Mouse (Mus musculus): ENCODE data around the gene Ccdc85c.

The Ccdc85c gene

DNA sequence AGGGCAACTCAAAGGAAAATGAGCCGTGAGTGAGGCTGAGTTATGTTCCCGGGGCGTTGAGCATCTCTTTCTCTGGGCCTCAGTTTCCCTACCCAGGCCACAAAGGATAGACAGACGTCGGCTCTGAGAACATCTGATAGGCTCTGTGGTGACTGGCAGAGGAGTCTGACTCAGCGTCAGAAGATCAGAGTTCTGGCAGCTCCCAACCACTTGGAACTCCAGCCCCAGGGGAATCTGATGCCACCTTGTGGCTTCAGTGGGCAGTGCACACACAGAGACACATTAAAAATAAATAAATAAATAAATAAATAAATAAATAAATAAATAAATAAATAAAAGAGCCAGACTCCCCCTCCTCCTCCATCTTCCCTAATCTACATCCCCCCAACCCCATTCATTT, 21.8 kb upstream of the Ccdc85c start:
- DNase-seq (ENCODE audit: low read depth, low spot score), result no peak

DNA sequence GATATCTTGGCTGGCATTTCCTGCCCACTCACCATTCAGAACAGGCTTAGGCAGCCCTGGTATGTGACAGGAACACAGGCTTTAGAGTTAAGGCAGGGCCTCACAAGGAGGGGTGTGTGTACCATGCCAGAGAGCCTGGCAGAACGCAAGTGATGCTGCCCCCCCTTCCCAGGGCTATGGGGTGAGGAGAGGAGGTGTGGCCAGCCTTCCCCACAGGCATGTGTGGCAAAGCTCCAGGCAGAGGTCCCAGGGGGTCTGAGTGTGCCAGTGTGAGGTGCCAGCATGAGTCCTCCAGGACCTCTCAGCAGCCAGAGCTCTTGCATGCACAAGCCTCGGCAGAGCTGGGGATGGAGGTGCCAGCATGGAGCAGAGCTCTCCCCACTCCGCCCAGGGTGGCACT, 19.4 kb upstream of the Ccdc85c start:
- DNase-seq (ENCODE audit: low read depth, low spot score), result no peak

DNA sequence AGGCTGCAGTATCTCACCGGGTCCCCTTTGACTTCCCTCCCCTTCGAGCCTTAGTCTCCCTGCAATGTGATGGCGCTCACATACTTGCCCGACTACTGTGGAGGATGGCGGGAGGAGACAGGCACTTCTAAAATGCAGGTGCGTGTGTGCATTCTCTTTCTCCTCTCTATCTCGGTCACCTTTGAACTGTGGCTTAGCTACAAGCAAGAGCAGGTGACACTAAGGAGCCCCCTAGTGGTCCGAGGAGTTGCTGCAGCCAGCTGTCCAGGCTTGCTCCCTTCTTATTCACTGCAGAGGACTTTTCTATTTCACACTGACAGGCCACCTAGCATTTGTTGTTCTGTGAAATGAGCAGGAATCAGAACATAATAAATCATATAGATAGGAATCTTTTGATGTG, 17.7 kb upstream of the Ccdc85c start:
- no peak for DNase-seq (ENCODE audit: low read depth, low spot score)

DNA sequence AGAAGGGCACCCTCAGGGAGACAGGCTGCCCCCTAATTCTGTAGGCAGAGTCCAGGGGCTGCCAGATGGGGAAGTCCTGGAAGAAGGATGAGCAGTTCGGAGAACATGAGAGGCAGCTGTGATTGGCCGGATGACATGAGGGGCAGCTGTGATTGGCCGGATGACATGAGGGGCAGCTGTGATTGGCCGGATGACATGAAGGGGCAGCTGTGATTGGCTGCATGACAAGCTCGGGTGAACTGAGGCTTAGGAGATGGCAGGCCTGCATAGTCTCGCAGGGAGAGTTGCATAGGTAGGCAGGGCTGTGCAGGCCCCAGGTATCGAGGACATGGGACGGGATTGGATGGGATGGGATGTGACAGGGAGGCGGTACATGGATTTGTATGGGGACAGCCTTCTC, 17.2 kb upstream of the Ccdc85c start:
- no peak for DNase-seq (ENCODE audit: low read depth, low spot score)

DNA sequence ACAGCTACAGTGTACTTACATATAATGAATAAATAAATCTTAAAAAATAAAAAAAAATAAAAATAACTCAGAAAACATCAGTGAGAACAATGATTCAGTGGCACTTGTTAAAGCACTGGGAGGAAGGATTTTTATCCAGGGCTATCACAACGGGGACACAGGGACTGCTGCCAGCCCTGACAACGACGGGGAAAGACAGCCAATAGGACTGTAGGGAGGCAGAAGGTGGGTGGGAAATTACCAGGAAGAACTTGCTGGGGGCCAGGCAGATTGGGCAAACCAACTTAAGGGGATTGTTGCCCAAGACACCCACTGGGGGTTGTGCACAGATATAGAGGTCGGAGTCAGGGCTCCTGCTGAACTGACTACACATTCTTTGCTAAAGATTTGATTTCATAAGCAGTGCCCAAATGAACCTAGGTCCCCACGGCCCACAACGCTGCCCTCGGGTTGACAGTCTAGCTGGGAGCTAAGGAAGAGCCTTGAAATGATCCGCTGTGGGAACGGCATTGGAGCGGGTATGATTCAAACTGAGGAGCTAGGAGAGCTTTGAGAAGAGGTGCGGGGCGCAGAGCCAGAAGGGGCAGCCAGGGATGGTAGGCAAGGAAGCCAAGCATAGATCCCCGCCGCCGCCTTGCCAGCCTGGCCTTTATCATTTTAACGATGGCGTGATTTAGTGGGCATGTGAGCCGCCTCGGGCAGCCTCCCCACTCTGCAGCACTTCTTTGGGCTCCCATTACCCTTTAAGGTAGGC, 13.1 kb upstream of the Ccdc85c start:
- no peak for DNase-seq (ENCODE audit: low read depth, low spot score)

DNA sequence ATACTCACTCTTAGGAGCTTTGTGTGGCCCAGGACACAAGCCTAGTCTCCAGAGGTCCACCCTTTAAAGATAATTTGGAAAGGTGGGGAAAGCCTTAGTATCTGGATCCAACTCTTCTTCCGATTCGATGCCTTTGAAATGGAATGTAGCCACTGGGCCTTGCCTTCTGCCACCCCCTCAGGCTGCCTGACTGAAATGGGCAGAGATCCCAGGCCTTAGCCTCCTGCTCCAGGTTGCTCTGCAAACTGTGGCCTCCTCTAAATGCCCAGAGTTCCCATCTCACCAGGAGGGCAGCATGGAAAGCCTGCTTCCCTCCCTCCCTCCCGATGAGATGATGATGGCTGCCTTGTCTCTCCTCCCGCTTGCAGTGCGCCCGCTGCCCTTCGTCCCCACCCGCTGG, 11.8 kb upstream of the Ccdc85c start:
- no peak for DNase-seq (ENCODE audit: low read depth, low spot score)

DNA sequence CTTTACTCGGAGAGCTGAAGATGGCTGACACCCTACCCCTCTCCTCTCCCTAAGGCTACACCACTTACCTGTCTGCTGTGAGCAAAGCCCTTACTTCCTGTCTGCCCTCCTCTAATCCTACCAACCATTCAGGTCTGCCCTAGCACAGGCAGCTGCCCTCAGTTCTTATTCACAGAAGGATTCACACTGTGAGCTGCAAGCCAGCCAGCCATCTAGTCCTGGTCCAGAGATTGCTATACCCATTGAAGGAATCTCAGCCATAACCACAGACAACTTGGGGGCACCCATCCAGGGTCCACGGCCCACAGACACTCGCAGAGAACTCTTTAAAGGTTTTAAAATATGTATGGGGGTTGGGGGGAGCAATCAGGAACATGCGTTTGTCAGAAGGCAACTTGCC, 11.2 kb upstream of the Ccdc85c start:
- DNase-seq (ENCODE audit: low read depth, low spot score), result no peak

DNA sequence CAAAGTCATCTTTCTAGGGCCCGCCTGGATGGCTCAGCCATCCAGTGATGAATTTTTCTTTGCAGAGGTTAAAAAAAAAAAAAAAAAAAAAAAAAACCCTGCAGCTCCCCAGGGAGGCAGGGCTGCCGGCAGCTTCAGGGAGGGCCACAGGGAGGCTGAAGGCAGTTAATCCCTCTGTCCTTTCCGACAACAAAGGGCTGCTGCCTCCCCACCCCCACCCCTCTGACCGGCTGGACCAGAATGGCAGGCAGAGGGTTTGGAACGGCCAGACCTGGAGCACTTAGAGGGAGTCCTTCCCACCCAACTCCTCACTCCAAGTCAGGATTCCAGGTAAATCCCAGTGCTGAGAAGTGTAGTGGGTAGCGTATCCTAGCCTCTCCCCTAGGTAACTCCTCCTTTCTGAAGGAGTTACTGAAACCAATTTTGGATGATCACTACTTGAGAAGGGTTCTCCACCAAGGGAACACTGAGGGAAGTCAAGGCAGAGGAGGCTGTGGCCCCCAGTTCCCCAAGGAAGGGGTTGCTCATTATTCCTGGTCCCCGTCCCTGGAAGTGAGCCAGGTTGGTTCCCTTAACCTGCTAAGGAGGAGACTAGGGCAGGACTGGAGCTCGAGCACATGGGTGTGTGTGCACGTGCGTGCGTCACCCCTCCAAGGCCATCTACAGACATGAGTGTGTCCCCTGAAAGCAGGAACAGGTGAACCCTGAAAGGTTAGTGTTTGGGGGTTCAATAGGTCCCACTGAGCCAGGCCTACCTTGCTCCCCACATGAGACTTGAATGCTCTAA, 10.2 kb upstream of the Ccdc85c start:
- DNase-seq (ENCODE audit: low read depth, low spot score), result no peak

DNA sequence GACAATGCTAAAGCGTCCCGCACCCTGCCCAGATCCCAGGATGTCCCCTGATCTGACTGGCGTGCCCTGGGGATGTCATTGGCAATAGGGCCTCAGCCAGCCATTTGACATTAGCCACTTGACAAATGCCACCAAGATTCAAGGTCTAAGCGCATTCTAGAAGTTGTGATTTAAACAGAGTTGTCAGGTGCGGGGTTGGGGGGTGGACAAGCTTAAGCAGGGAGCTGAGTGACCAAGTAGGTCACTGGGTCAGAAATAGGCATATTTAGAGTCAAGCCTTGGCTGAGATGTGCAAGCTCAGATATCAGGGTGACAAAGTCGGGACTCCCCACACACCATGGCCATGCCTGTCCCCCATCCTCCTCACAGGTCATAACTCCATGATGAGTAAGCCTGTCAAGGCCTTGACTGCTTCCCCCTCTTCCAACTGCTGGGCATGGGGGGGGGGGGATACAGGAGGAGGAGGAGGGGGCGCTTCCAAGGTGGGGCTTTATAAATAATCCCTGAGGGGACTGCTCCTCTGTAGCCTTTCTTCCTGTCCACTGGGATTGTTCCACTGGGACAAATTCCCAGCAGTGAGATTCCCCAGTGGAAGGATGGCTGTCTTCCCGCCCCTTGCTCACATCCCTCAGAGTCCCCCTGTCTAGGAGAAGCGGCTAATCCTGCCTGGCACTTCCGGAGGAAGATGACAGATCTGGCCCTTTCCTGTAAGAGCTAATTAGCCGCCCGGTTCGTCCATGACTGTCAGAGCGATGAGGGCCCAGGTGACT, 9.4 kb upstream of the Ccdc85c start:
- no peak for DNase-seq (ENCODE audit: low read depth, low spot score)

DNA sequence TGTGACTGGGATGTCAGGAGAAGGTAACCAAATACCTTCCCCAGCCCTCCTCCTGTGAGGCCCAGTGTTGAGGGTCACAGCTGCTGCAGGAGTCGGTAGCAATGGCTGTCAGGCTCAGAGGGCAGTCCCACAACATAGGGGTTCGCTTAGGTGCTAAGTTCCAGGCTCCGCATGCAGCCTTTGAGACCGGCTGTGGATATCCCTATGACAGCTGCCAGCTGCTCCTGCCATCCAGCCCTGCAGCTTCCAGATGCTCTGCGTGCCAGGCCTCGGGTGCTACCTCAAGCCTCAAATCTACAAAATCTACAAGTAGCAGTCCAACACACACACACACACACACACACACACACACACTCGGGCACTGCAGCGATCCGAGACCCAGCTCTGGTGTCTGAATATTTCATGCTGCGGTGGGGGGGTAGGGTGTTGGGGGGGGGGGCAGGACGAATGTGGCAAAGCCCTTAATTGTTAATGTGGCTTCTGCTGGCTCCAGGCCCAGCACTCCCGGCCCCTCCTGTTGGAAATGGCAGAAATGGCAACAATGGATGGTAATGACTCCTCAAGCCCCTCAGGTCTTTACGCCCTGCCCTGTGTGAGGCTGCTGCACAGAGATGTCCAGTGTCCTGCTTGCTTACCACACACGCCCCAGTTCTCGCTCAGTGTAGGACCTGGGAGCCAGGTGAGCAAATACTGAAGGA, 3.1 kb upstream of the Ccdc85c start:
- DNase-seq (ENCODE audit: low read depth, low spot score), result no peak

DNA sequence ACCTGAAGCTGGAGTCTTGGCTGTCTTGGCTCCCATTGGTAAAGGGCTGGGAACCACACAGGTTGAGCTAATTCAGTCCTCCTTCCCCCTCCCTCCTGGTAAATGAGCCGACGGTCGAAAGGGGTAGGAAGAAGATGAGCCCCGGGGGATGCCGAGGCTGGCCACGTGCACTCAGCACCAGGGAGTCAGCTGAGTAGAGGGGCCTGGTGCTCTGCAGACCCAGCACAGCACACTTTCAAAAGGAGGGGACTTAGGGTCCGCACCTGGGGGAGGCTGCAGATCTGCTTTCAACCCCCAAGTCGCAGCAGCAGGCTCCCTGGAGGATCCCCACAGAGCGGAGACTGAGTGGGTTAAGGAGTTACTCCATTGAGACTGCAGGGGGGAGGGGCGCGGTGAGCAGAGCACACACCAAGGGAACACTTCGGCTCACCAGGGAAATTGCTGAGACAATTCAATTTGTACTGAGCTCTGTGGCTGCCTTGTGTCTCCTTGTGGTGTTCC, 2.2 kb upstream of the Ccdc85c start:
- DNase-seq (ENCODE audit: low read depth, low spot score), result no peak

DNA sequence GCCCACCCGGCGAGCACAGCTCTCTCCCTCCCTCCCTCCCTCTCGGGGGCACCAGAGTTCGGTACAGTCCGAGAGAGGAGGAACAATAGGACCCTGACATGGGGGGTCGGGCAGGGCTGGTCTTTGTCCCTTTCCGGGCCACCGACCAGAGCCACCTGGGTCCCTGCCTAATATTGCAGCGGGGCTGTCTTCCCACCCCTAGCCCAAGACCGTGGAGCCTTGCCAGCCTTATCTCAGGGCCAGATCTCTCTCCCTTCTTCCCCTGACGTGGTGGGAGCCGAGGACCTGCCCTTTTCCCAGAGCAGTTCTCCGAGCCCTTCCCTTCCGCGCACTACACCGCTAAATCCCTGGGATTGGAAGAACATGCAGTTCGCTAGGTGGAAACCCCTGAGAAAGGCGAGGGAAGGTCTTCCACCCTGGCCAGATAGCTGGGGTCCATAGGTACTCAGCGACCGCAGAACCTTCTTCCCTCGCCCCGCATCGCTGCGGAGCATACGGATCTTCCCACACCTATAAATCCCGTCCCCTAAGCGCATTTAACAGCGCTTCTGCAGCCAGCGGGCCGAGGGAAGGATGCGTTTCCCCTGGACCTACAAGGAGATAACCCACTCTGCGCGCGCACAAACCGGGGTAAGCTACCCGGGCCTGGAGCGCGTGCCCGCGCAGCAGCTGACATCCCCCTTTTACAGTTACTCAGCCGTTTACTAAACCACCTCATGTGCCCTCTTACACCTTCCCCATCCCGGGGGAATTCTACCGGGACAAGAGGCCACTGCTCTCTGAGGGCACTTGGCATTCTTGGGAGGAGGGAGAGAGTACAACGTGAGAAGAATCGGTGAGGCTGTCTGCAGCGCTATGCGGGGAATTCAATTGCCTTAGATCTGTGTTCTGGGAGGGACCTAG, 946 bp upstream of the Ccdc85c start:
- no peak for DNase-seq (ENCODE audit: low read depth, low spot score)

DNA sequence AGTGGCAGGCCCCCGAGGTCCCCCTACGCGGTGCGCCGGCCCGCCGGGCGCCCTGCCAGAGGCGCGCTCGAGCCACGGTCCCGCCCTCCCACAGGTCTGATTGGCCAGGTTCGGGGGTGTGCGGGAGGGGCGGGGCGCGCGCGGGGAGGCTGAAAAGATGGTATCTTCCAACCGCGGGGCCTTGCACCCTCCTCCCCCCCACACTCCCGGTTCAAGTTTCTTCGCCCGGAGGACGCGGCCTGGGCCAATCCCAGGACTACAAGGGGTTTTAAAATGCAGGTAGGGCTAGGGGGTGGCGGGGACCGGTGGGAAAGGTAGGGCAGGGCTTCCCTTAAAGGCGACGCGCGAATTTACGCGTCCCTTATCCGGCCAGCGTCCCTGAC, 274 bp upstream of the Ccdc85c start:
- DNase-seq (ENCODE audit: low read depth, low spot score), result peak; percentile 96

DNA sequence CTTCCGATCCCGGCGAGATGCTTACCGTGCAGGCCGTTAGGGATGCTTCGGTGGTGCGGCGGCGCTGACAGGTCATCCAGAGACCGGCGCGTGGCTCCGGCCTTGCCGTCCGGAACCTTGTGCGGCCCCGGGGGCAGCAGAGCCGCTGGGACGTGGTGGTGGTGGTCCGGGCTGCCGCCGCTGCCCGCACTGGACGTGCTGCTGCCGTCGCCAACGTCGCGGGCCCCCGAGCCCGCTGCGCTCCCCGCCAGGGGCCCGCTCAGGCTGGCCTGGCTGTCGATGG, 971 bp downstream of the Ccdc85c start:
- DNase-seq (ENCODE audit: low read depth, low spot score), result no peak

DNA sequence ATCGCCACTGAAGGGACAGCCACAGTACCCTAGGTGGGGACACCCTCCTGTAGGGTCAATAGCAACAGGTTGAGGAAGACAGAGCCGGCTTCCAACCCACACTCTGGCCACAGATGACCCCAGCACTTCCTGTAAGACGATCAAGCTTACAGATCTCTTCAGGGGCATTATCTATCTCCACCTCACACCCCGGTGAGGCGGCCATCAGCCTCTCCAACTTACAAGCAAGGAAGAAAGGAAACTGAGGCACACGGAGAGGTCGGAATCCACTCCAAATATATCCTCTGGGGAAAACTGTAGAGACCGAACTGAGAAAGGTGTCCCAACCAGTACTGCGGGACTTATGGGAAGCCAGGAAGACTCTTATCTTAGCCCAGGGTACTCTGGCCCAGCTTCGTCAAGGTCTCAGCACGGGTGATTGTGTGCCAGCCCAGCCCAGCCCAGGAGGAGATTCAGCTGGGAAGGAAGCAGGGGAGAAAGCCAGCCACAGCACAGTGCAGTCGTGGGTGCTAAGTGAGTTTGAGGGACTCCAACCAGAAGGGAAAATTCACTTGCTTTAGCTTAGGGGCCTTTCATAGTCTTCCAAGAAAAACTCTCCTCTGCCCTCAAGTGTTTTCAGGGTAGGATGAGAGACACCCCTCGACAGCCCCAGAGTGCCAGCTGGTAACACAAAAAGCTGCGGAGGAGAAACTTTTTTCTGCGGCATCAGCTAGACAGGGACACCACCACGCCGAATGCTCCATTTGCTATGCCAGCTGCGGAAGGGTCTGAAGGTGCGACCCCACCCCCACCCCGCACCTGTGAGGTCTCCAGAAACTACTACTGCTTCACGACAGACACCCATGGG, 1.5 kb downstream of the Ccdc85c start:
- DNase-seq (ENCODE audit: low read depth, low spot score), result no peak

DNA sequence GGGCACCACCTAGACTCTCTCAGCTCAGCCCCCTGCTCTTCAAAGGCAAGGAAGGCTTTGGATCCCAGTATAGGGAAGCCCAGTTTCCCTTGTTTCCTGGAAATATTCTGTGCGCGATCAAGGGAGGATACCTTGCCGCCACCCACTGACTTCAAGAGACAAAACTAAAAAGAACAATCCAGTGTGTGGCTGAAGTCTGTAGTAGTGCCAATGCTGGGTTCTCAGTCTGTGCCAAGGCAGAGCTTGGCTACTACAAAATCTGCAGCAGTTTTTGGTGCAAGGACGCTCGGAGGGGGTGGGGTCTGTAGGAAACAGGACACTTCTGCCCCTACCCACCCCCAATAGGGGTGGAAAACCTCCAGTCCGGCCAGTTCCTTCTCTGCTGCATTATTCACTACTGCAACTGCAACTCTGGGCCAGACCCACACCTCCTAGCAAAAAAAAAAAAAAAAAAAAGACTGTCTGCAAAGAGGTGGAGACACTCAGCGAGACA, 3.0 kb downstream of the Ccdc85c start:
- DNase-seq (ENCODE audit: low read depth, low spot score), result no peak

DNA sequence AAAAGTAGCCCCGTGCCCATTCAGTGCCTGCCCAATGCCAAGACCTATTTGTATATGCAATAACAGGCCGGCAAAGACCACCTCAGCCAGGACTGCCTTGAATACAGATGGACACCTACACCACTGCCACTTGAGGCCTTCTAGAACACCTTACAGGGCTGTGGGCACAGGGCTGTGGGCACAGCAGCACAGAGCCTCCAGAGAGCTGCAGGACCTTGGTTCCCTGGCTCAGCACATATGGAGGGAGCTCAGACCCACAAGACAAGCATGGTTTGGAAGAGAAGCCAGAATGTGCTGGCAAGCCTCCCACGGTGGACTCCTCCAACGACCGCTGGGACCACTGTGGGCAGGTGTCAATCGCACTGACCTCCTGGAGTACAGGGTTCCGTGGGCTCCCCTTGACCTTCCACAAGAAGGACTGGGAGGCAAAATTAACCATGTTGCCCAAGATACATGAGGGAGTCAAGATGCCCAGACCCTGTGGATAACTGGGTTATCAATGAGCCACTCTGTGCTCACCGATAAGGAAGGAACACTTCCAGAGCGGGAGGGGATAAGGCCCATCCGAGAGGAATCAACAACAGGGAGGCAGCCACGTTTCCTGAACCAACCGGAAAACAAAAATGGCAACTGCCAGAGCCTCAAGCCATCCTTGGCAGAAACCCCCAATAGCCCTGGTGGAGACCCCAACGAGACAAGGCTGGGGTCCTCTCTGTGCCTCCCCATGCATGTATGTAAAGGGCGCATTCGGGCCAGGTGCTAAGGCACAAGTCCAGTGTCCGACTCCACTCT, 3.7 kb downstream of the Ccdc85c start:
- no peak for DNase-seq (ENCODE audit: low read depth, low spot score)

DNA sequence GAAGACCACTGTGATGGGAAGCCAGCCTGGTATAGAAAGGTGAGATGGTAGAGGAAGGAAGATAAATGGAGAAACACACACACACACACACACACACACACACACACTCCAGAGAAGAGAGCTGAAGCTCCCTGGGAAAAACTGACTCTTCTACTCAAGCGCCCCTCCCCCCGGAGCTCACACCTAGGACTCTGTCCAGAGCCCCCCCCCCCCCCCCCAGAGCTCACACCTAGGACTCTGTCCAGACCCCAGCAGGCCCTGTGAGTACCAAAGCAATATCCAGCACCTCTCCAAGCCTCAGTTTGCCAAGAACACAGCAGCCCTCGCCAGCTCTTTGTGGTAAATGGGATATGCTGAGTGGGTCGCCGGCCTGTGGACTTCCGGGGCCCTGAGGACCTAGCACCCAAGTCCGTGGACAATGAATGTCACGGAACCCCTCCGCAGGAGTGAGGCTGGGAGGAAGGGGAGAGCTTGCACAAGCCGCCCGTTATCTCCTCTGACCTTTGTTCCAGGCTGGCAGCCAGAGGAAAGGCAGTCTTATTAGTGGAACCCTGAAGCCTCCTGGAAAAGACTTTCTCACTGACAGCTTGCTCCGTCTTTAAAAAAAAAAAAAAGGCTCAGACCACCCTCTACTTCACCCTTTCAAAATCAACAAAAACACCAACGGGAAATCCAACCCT, 4.8 kb downstream of the Ccdc85c start:
- no peak for DNase-seq (ENCODE audit: low read depth, low spot score)

Data from embryo, embryonic 11.5 days (tissue).